ENCODE assay signal across 10 mouse cellular contexts in genomic region chr1:127420383-127420782, GRCm38 (mm10).
DNase-seq lines count a peak whose midpoint lies in the region; ATAC-seq and TF ChIP-seq lines count a peak whose summit lies in the region.
"Had no signal": no experiment of that assay in that cellular context is flagged by ENCODE, and none has a peak within 500 bp of the region (broad histone marks: within the 10 kb centered on the region; RNA-seq: fewer than 3 reads in every experiment).

No protein-coding gene starts in this region.

- no peak overlapping the region for H3K4me3 ChIP-seq in layer of hippocampus, adult 2 months
- no peak overlapping the region for H3K4me3 ChIP-seq in hindbrain, embryonic 13.5 days
- H3K4me3 ChIP-seq in kidney, embryonic 16.5 days (ENCODE audit: low read length): no peak overlapping the region
- H3K4me3 ChIP-seq in stomach, embryonic 16.5 days (replicated peaks; ENCODE audit: low read length): no peak overlapping the region
- no peak overlapping the region for H3K4me3 ChIP-seq in lung, postnatal 0 days (ENCODE audit: low read depth, low read length)
- H3K4me3 ChIP-seq: lung, embryonic 15.5 days; myocyte had no signal

- DNase-seq in layer of hippocampus, adult 2 months (ENCODE audit: low spot score in 2 of 2): no peak
- DNase-seq in layer of hippocampus, adult 9-10 months (ENCODE audit: low spot score): no peak
- DNase-seq in adrenal gland, postnatal 25 days: no peak
- DNase-seq in lung, postnatal 0 days (ENCODE audit: low spot score): no peak
- DNase-seq in urinary bladder, postnatal 36 days (ENCODE audit: low spot score in 2 of 2): no peak

- TF ChIP-seq EP300 in lung, postnatal 0 days (IDR thresholded peaks at IDR 0.05): no peak

- H3K9ac ChIP-seq in hindbrain, embryonic 13.5 days: no peak overlapping the region
- H3K9ac ChIP-seq in kidney, embryonic 16.5 days (replicated peaks; ENCODE audit: low read length): no peak overlapping the region
- no peak overlapping the region for H3K9ac ChIP-seq in stomach, embryonic 16.5 days (ENCODE audit: low read length)
- no peak overlapping the region for H3K9ac ChIP-seq in lung, postnatal 0 days (replicated peaks; ENCODE audit: low read depth)
- H3K9ac ChIP-seq: lung, embryonic 15.5 days had no signal

- 25% methylated on average over 13 of the region's 13 CpGs for WGBS in hindbrain, embryonic 13.5 days
- WGBS in kidney, embryonic 16.5 days: 48% methylated on average over 13 of the region's 13 CpGs
- 55% methylated on average over 13 of the region's 13 CpGs for WGBS in stomach, embryonic 16.5 days
- WGBS in lung, postnatal 0 days: 75% methylated on average over 13 of the region's 13 CpGs

- H3K4me1 ChIP-seq in hindbrain, embryonic 13.5 days (replicated peaks): peaks cover 53% of the 10 kb centered on the region
- peaks cover 7% of the 10 kb centered on the region; the same call in 1 of the 2 replicates for H3K4me1 ChIP-seq in kidney, embryonic 16.5 days (ENCODE audit: insufficient read depth, low read length)
- peaks cover 10% of the 10 kb centered on the region for H3K4me1 ChIP-seq in stomach, embryonic 16.5 days (ENCODE audit: control insufficient read depth, insufficient read depth, low read length)
- H3K4me1 ChIP-seq in lung, postnatal 0 days (ENCODE audit: insufficient read depth, low read depth, low read length): no peaks in the 10 kb centered on the region

- H3K27me3 ChIP-seq in hindbrain, embryonic 13.5 days: no peaks in the 10 kb centered on the region
- H3K27me3 ChIP-seq in kidney, embryonic 16.5 days (ENCODE audit: insufficient read depth, low read length): no peaks in the 10 kb centered on the region
- no peaks in the 10 kb centered on the region for H3K27me3 ChIP-seq in stomach, embryonic 16.5 days (ENCODE audit: control insufficient read depth, insufficient read depth, low read length)
- H3K27me3 ChIP-seq in lung, postnatal 0 days (replicated peaks; ENCODE audit: insufficient read depth, low read length): no peaks in the 10 kb centered on the region
- H3K27me3 ChIP-seq: lung, embryonic 15.5 days had no signal

- H3K36me3 ChIP-seq in hindbrain, embryonic 13.5 days: peaks cover 15% of the 10 kb centered on the region; the same call in 1 of the 2 replicates
- peaks cover 3% of the 10 kb centered on the region; the same call in 1 of the 2 replicates for H3K36me3 ChIP-seq in kidney, embryonic 16.5 days (ENCODE audit: insufficient read depth, low read length)
- no peaks in the 10 kb centered on the region for H3K36me3 ChIP-seq in stomach, embryonic 16.5 days (ENCODE audit: control insufficient read depth, insufficient read depth, low read length)
- H3K36me3 ChIP-seq in lung, postnatal 0 days (ENCODE audit: insufficient read depth, low read length): no peaks in the 10 kb centered on the region
- H3K36me3 ChIP-seq: lung, embryonic 15.5 days had no signal

- 0 out of 2 replicates have a peak, but pooled peaks have one; percentile 38 for ATAC-seq in hindbrain, embryonic 13.5 days (ENCODE audit: low FRiP score)
- ATAC-seq in kidney, embryonic 16.5 days (ENCODE audit: low FRiP score, low TSS enrichment): peak; percentile 82; the same call in 1 of the 2 replicates
- ATAC-seq in stomach, embryonic 16.5 days (ENCODE audit: insufficient read depth, low FRiP score): no peak
- no peak for ATAC-seq in lung, postnatal 0 days

- H3K9me3 ChIP-seq in hindbrain, embryonic 13.5 days: no peaks in the 10 kb centered on the region
- H3K9me3 ChIP-seq in kidney, embryonic 16.5 days (ENCODE audit: low read length): no peaks in the 10 kb centered on the region
- H3K9me3 ChIP-seq in stomach, embryonic 16.5 days (replicated peaks; ENCODE audit: control insufficient read depth, low read length): no peaks in the 10 kb centered on the region
- H3K9me3 ChIP-seq in lung, postnatal 0 days (ENCODE audit: low read length): no peaks in the 10 kb centered on the region
- H3K9me3 ChIP-seq: lung, embryonic 15.5 days had no signal

- 0 out of 2 replicates have a peak overlapping the region, but pooled peaks have one; percentile 15 for H3K4me2 ChIP-seq in hindbrain, embryonic 13.5 days
- no peak overlapping the region for H3K4me2 ChIP-seq in kidney, embryonic 16.5 days (replicated peaks; ENCODE audit: low read depth, low read length)
- peak overlapping the region; percentile 8; the same call in 1 of the 2 replicates for H3K4me2 ChIP-seq in stomach, embryonic 16.5 days (ENCODE audit: low read depth, low read length)
- H3K4me2 ChIP-seq in lung, postnatal 0 days (replicated peaks; ENCODE audit: low read depth, low read length): no peak overlapping the region
- H3K4me2 ChIP-seq: lung, embryonic 15.5 days had no signal

- no peak for TF ChIP-seq CTCF in layer of hippocampus, adult 2 months (conservative IDR thresholded peaks at IDR 0.05)
- TF ChIP-seq CTCF in lung, postnatal 0 days (IDR thresholded peaks at IDR 0.05): no peak

- peak overlapping the region; percentile 20; the same call in 1 of the 2 replicates for H3K27ac ChIP-seq in layer of hippocampus, adult 2 months
- peak overlapping the region; percentile 5; the same call in 1 of the 2 replicates for H3K27ac ChIP-seq in hindbrain, embryonic 13.5 days
- H3K27ac ChIP-seq in kidney, embryonic 16.5 days (ENCODE audit: low read length): no peak overlapping the region
- H3K27ac ChIP-seq in stomach, embryonic 16.5 days (ENCODE audit: low read length): no peak overlapping the region
- H3K27ac ChIP-seq in lung, postnatal 0 days (ENCODE audit: low read length): no peak overlapping the region
- H3K27ac ChIP-seq: lung, embryonic 15.5 days had no signal

Comparison
In these comparisons a context has a peak if more than half of its experiments do, and no peak if none do; other contexts are left out.
1. H3K27ac ChIP-seq: peak in layer of hippocampus, adult 2 months (single experiment) and hindbrain, embryonic 13.5 days (single experiment); none in kidney, embryonic 16.5 days (single experiment), stomach, embryonic 16.5 days (single experiment) and lung, postnatal 0 days (single experiment).
2. ATAC-seq: peak in hindbrain, embryonic 13.5 days (single experiment) and kidney, embryonic 16.5 days (single experiment); none in stomach, embryonic 16.5 days (single experiment) and lung, postnatal 0 days (single experiment).
3. H3K4me2 ChIP-seq: peak in hindbrain, embryonic 13.5 days (single experiment) and stomach, embryonic 16.5 days (single experiment); none in kidney, embryonic 16.5 days (single experiment) and lung, postnatal 0 days (single experiment).